In genomic region chr11:36041411-36041810, GRCm38 (mm10) we compare ENCODE assay signal across 24 mouse cellular contexts.
"Had no signal": no experiment of that assay in that cellular context is flagged by ENCODE, and none has a peak within 500 bp of the region (broad histone marks: within the 10 kb centered on the region; RNA-seq: fewer than 3 reads in every experiment).

No protein-coding gene starts in this region.

- H3K27me3 ChIP-seq: hindbrain, embryonic 12.5 days; intestine, embryonic 15.5 days; liver, embryonic 12.5 days had no signal

- H3K4me1 ChIP-seq: intestine, embryonic 15.5 days; liver, embryonic 12.5 days had no signal

- H3K4me2 ChIP-seq: heart, embryonic 13.5 days; heart, embryonic 15.5 days; hindbrain, embryonic 12.5 days; hindbrain, embryonic 14.5 days; intestine, embryonic 15.5 days; limb, embryonic 13.5 days; limb, embryonic 15.5 days; liver, embryonic 12.5 days had no signal

- H3K4me3 ChIP-seq: heart, embryonic 10.5 days; heart, embryonic 13.5 days; heart, embryonic 15.5 days; hindbrain, embryonic 10.5 days; hindbrain, embryonic 12.5 days; intestine, embryonic 15.5 days; layer of hippocampus, adult 2 months; left cerebral cortex, adult 2 months; limb, embryonic 13.5 days; limb, embryonic 15.5 days; liver, embryonic 12.5 days had no signal

- ATAC-seq: hindbrain, embryonic 16.5 days; inflammation-experienced regulatory T-cells, adult 6 months; intestine, embryonic 15.5 days; intestine, postnatal 0 days; liver, embryonic 12.5 days had no signal

- H3K9ac ChIP-seq: heart, embryonic 13.5 days; heart, embryonic 15.5 days; hindbrain, embryonic 12.5 days; hindbrain, embryonic 14.5 days; intestine, embryonic 15.5 days; limb, embryonic 13.5 days; limb, embryonic 15.5 days; liver, embryonic 12.5 days; liver, embryonic 14.5 days had no signal

- H3K9me3 ChIP-seq: heart, embryonic 10.5 days; heart, embryonic 13.5 days; heart, embryonic 15.5 days; hindbrain, embryonic 10.5 days; hindbrain, embryonic 12.5 days; intestine, embryonic 15.5 days; limb, embryonic 13.5 days; limb, embryonic 15.5 days; liver, embryonic 12.5 days had no signal

- H3K27ac ChIP-seq: heart, embryonic 10.5 days; heart, embryonic 13.5 days; heart, embryonic 15.5 days; hindbrain, embryonic 10.5 days; hindbrain, embryonic 12.5 days; hindbrain, embryonic 14.5 days; intestine, embryonic 15.5 days; layer of hippocampus, adult 2 months; left cerebral cortex, adult 2 months; limb, embryonic 13.5 days; limb, embryonic 15.5 days; liver, embryonic 12.5 days; liver, embryonic 14.5 days had no signal

- DNase-seq: gastrocnemius, postnatal 14 days; gastrocnemius, postnatal 36 days; heart, postnatal 4 days; kidney, adult 18-20 months; kidney, adult 8-10 months; kidney, postnatal 10 days; kidney, postnatal 25 days; kidney, postnatal 4 days had no signal

- H3K36me3 ChIP-seq: heart, embryonic 10.5 days; heart, embryonic 13.5 days; heart, embryonic 15.5 days; intestine, embryonic 15.5 days; limb, embryonic 13.5 days; limb, embryonic 15.5 days; liver, embryonic 12.5 days had no signal
